Mouse (Mus musculus): Measurements from ENCODE around the gene Rpl23.
"Not testable (repeated sequence)": the region's sequence is repeated elsewhere in the genome, so short reads cannot be mapped to it uniquely, and the experiment has no call there.

Gene Rpl23

DNA sequence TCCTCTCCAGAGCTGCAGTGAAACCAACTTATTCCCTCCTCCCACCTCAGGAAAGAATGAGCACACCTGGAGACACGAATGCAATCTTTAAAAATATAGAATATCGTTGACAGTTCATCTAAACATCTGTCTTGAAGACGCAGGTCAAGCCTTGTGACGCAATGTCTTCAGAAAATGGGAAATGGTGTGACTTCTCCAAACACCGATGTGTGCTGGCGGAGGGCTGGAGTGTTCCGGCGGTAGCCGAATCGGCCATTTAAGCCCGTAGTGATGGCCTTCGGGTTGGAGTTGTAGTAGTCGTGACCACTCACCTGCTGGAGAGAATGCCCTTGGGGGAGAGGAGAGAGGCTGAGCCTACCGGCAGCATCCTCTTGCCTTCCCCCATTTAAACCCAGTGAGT lies 10.8 kb downstream of the Rpl23 start:
- DNase-seq (ENCODE audit: extremely low read depth, low read depth, low spot score), result no peak

DNA sequence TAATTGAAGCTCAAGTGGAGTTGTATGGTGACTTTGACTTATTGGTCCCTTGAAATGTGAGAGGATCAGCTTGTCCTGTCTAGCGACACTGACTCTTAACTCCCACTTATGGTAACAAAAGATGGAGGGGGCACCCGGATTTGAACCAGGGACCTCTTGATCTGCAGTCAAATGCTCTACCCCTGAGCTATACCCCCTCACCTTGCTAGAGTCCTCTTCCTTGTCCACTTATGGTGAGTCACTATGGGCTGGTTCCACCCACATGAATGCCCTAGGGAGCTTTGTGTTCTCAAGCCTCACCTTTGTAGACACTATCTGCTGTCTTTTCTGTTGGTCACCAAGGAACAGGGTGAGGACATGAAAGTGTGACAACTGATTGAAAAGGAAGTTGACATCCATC lies 12.5 kb downstream of the Rpl23 start:
- no peak for DNase-seq (ENCODE audit: extremely low read depth, low read depth, low spot score)

DNA sequence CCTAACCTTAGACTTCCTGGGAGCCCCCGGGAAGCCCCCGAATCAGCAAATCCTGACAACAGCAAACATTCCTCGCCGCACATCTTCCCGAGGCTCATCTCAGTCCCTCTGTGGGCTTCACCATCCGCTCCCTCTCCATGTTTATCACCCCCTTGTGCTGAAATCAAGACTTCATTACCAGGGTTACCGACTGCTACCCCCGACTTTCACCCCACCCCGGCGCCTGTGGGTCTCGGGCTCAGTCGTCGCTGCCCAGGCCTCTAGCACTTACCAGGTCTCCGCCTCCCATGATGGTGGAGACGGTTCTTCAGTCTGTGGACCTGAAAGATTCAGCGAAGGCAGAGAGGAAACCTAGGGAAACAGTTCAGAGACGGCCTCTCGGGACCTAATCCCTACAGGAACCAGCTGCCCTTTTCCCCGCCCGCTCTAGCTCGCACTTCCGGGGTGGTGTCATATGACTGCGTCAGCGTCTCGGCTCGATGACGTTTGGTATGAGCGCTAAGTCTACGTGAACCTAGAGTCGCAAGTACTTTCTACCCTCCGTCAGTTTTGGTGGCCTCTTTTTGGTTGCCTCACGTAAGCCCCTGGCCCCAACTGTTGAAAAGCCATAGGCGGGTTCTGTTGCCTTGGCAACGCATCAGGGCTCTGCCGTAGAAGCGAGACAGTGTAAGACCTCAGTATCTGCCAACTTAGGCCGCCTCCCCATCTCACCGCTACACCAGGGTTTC lies 15.9 kb downstream of the Rpl23 start, which contains the start of gene Cwc25:
Gene Cwc25 (minus strand): TSS at position 403 of the 728 bp plus-strand sequence.
- DNase-seq (ENCODE audit: extremely low read depth, low read depth, low spot score), result peak; percentile 47

DNA sequence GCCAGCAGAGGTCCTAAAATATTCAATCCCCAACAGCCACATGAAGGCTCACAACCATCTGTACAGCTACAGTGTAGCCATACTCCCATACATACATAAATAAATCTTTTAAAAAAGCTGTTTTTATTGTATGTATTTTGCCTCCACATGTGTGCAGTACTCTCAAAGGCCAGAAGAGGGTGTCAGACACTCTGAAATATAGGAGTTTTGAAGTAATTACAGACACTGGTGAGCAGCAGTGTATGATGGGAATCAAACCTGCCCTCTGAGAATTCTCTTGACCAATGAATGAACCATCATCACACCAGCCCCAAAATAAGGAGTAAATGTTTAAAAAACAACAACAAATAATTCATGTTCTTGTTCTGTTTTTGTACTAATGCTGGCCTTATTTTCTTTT lies 20.6 kb downstream of the Rpl23 start:
- no peak for DNase-seq (ENCODE audit: extremely low read depth, low read depth, low spot score)

DNA sequence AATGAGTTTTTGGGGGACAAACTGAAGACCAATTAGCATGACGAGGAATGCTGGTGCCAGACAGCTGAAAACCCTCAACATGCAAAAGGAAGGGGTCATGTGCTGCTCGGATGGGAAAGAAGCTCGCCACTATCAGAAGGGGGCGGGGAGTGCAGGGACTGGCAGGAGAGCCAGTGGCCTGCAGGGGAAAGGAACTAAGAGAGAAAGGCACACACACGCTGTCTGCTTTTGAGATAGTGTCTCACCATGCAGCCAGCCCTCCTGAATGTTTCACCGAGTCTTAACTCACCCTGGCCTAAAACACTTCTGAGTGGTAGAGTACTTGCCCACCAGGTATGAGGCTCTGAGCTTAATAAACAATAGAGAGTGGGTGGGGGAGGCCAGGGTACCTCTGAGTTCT lies 23.3 kb downstream of the Rpl23 start:
- no peak for DNase-seq (ENCODE audit: extremely low read depth, low read depth, low spot score)

DNA sequence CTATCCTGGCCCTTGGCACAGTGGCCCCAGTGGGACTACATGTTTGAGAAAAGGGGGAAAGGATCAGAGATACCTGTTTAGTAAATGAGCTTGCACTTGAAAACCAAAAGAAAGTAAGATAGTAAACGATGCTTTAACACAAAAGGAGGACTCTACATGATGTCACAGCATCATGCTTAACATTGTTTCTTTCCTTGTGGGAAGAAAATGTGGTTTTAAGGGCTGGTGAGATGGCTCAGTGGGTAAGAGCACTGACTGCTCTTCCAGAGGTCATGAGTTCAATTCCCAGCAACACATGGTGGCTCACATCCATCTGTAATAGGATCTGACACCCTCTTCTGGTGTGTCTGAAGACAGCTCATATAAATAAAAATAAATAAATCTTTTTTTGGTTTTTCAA lies 24.1 kb downstream of the Rpl23 start:
- DNase-seq (ENCODE audit: extremely low read depth, low read depth, low spot score), result no peak

DNA sequence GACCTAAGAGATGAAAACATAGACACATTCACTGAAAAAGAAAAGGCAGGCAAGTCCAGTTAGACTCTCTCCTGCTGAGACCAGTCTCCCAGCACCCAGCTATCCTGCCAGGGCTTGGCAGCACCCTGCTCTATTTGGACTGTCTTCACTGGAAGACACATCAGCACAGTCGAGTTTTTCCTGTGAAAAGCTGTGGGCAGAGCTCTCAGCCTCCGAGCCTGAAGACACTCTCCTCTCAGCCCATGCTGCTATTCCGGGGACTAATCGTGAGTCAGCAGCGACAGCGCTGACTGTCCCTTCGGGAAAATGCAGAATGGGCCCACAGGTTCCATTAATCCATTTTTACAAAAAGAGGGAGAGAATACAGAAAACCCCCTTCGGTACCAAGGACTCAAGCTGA lies 29.0 kb downstream of the Rpl23 start:
- no peak for DNase-seq (ENCODE audit: extremely low read depth, low read depth, low spot score)

DNA sequence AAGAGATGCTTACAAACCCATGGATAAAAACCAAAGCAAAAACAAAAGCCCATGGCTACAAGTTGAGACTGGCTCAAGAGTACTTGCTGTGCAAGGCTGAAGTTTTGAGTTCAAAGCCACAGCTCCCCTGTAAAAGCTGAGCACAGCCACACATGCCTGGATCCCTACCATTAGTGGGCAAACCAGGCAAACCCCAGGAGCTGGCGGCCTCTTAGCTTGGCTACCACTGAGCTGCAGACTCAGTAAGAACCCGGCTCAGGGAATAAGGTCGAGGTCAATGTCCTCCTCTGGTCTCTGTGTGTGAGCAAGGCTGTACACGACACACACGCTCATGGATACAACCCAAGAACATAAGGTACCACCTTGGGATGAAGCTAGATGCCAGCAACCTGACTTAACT lies 33.7 kb downstream of the Rpl23 start:
- no peak for DNase-seq (ENCODE audit: extremely low read depth, low read depth, low spot score)

DNA sequence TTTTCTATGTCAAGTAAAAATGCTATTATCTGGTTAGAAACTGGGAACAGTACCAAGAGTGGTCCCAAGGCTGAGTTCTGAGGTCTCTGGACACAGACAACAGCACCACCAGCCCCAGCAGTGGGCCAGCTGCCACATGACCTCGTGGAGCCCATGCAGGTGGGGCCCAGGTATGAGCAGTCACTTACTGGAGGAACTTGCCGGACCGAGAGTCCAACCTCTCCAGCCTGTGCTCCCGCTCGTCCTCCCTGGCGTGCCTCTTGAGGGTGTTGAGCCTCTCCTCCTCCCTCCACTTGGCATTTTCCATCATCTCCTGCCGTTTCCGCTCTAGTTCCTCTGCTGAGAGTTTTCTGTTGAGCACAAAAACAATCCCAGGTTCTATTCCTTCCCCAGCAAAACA lies 34.5 kb downstream of the Rpl23 start:
- DNase-seq (ENCODE audit: extremely low read depth, low read depth, low spot score), result no peak

DNA sequence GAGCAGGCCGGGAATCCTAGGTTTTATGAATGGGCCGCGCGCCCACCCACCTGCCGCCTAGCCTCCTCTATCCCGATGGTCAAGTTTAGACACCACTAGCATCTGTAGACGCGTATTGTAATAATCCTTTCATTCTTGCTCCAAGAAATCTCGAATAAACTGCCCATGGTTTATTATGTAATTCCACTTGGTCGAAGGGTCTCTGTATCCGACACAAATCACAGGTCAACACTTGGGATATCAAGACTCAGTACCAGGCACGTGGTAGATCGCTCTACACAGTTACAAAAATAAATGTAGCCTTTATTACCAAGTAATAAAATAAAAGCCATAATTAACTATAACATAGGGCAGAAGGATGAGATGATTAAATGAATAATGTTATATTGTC lies 36.9 kb downstream of the Rpl23 start:
- no peak for DNase-seq (ENCODE audit: extremely low read depth, low read depth, low spot score)

DNA sequence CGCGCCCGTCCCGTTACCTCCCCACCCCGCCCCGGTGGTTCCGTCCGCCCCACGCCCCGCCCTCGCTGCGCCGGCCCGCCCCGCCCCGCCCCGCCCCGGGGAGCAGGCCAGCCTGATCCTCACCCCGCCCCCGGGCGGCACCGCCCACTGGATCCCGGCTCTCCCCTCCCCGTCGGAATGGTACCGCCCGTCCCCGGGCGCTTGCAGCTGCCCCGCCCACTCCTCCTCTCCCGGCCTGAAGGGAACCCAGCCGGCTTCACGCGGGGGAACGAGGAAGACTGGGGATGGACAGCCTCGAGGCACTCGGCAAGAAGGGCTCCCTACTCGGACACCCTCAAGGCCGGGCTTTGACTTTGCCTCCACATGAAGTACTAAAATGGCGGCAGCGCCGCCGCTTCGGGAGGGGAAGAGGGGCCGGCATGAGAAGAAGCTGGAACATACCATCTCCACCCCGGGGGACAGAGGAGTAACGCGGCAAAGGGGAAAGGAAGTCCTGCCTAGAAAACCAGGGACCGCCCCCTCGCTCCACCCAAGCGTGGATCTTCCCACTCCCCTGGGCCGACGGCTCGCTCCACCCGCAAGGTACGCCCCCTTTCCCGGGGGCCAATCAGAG lies 37.4 kb downstream of the Rpl23 start:
- DNase-seq (ENCODE audit: extremely low read depth, low read depth, low spot score), result peak; percentile 93

DNA sequence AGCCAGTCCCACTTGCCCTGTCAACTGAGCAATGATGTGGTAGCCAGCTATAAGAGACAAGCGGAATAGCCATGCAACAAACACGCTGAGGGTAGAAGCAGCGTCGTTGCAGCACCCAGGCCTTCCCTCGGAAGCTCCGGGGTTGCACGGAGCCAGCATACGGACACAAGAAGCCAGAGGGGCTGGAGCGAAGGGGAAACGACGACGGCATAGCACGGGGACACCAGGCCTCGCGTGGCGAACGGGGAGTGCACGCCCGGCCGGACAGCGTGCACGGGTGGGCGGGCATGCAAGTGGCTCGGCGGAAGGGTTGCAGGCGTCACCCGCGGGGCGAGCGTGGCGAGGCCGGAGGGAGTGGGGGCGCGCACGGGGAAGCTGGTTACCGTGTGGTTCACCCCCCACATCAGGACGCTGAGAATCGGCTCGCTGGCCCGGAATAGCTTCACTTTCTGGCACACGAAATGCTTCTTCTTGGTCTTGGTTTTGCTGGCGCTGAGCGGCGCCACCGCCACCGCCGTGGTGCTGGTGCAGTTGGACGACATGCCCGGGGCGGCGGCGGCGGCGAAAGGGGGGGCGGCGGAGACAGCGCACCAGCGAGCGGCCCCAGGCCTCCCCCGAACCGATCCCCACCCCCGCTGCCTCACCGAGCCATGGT lies 38.0 kb downstream of the Rpl23 start, which contains the start of gene Pip4k2b:
Gene Pip4k2b (minus strand): TSS at position 642 of the 655 bp plus-strand sequence.
- no peak for DNase-seq (ENCODE audit: extremely low read depth, low read depth, low spot score)

DNA sequence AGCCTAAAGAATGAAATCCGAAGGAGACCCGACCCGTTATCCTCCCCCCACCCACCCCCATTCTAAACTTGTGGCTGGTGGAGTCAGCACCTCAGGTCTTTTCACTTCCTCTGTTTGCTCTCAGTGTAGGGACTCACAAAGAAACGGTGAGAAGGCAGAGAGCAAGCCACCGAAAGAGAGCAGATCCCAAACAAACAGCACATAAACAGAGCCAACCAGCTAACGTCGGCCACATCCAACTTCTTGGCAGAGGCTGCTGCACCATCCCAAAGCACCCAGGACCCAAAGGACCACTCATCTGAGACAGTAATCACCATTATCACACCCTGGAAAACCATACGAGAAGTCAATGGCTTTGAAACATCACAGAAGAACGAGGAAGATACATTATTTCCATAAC lies 38.8 kb downstream of the Rpl23 start:
- no peak for DNase-seq (ENCODE audit: extremely low read depth, low read depth, low spot score)

DNA sequence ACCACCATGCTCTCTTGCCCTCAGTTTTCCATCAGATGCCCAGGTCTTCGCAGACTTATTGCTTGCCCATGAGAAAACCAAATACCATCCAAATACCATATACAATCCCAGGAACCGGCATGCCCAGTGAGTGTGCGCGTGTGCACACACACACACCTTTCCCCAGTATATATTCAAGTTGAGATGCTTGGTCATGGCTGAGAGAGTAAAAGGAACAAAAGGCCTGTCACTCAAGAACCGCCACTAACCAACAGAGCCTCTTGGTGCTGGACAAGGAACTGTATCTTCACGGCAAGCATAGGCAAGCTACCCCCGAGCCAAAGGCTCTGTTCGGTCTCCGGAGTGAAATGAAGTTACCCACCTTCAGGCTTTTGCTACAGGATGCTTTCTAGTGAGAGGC lies 39.6 kb downstream of the Rpl23 start:
- no peak for DNase-seq (ENCODE audit: extremely low read depth, low read depth, low spot score)

DNA sequence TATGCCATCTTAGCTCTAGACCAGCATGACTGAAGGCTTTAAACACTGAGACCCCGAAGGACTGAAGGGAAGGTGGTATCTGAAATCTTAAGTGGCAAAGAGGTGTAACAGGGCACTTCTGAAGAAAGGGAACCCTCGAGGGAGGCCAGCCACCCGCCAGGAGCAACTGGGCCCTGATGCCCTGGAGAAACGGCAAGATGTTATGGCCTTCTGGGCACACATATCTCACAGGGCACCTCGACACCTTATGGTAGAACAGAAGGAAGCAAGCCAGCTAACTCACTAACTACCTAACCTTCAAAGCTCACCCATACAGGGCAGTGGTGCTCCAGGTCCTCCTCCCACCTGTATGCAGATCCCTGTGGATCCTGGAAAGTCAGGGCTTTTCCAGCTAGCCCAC lies 40.1 kb downstream of the Rpl23 start:
- DNase-seq (ENCODE audit: extremely low read depth, low read depth, low spot score), result no peak

DNA sequence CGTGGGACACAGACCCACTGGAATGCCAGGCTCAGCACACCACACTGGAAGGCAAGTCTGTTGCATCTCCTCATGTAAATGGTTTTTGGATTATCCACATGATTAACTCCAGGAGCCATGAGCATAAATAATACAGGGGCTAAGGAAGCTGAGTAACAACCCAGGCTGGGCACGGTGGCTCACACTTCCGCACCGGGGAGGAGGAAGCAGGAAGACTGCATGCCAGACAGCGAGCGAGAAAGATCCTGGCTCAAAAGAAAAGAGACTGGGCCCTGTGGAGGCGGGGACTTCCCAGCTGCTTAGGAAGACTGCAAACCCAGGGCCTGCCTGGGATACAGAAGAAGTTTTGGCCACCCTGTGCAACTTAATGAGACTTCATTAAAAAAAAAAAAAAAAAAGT lies 42.0 kb downstream of the Rpl23 start:
- no peak for DNase-seq (ENCODE audit: extremely low read depth, low read depth, low spot score)

DNA sequence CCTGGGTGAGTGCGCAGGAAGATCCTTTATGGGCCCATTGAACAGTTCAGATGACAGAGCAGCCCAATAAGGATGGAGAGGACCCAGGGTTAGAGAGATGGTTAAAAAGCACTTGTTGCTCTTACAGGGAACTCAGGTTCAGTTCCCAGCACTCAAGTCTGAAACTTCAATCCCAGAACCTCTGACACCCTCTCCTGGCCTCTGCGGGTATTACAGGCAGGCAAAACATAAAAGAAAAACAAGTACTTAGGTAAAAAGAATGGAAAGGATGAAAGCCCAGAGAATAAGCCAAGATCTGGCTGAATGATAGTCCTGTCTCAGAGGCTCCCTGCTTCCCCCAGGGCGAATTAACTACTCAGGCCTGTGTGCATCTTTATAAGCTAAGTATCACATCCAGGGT lies 43.1 kb downstream of the Rpl23 start:
- no peak for DNase-seq (ENCODE audit: extremely low read depth, low read depth, low spot score)

DNA sequence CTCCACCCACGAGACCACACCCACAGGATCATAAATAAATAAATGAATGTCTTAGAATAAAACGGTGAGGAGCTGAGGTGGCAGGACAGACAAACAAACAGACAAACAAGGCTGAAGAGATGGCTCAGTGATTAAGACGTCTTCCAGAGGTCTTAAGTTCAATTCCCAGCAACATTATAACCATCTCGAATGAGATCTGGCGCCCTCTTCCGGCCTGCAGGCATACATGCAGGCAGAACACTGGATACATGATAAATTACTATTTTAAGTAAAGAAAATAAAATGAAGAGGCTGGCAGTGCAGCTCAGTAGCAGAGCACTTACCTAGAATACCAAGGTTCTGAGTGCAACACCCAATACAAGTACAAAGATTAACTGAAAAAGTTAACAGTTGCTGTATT lies 43.5 kb downstream of the Rpl23 start:
- DNase-seq (ENCODE audit: extremely low read depth, low read depth, low spot score), result no peak

DNA sequence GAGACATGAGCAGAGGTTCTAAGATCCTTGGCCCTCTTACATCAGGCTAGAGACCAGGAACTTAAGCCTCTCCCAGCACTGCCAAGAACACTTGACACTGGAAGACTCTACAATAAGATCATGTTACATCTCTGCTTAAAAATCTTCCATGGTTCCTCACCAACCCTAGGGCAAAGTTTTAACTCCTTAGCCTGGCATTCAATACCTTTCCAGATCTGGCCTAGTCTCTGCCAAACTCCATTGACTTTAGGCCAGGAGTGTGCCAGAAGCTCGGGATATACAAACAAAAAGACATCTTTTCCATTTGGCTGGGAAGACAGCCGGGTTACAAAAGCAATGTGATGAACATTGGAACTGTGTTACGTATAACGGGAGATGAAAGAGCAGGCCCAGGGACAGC lies 44.6 kb downstream of the Rpl23 start:
- peak; percentile 98 for DNase-seq (ENCODE audit: extremely low read depth, low read depth, low spot score)

DNA sequence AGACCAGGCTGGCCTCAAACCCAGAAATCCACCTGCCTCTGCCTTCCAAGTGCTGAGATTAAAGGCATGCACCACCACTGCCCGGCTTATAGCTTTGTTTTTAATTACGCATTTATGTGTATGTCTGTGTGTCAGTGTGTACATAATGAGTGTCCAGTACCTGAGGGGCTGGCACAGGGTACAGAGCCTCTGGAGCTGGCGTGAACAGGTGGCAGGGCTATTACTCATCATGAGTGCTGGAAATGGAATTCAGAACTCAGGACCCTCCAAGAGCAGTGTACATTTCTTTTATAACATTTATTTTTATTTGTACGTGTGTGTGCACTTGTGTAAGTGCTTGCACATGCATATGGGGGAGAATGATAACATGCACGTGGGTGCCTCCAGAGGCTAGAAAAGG lies 45.6 kb downstream of the Rpl23 start:
- DNase-seq (ENCODE audit: extremely low read depth, low read depth, low spot score), result no peak

DNA sequence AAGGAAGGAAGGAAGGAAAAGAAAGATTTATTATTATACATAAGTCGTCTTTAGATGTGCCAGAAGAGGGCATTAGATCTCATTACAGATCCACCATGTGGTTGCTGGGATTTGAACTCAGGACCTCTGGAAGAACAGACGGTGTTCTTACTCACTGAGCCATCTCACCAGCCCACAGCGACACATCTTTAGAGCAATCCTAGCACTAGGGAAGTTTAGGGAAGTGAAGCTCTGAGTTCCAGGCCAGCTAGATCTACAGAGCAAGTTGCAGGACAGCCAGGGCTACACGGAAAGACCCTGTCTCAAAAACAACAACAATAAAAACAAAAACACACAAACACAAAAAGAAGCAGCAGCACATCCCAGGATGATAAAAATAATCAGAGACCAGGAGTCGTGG lies 47.4 kb downstream of the Rpl23 start:
- DNase-seq (ENCODE audit: extremely low read depth, low read depth, low spot score), result not testable (repeated sequence)

DNA sequence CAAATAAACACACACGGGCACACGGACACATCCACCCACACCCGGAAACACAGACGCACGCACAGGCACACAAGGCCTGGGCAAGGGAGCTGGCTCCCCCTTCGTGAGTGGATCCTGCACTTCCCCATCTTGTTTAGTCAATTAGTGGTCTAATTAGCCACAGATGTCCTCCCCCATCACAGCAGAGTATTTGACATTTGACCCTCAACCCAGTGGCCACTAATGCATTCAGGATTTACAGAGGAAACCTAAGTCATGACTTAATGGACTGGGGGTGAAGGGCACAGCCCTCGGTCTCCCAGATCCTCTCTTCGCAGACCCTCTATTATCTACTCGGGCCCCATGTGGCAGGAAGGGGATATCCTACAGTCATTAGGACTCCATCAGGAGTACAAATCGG lies 48.5 kb downstream of the Rpl23 start:
- no peak for DNase-seq (ENCODE audit: extremely low read depth, low read depth, low spot score)
